Comparison of ENCODE assay signal across 1 mouse cellular context in genomic region chr1:160247473-160247872, GRCm38 (mm10).
A peak's percentile ranks its signal among the peaks of the same experiment; 100 is the strongest.
TF ChIP-seq lines count a peak whose summit lies in the region.

No protein-coding gene starts in this region.

TF ChIP-seq in CH12.LX, 34 proteins besides CTCF, POLR2A, EP300 and RAD21 (continued from another document):
- TF ChIP-seq ZMIZ1 (IDR thresholded peaks at IDR 0.05; ENCODE audit: low read depth, low read length) (no peak), MAZ (IDR thresholded peaks at IDR 0.05; ENCODE audit: low read depth, low read length) (no peak), USF2 (conservative IDR thresholded peaks at IDR 0.05; ENCODE audit: low read depth, low read length) (no peak; the same call in 1 of the 2 replicates), JUND (conservative IDR thresholded peaks at IDR 0.05; ENCODE audit: low read depth, low read length) (no peak), GABPA (IDR thresholded peaks at IDR 0.05; ENCODE audit: insufficient replicate concordance, low read depth, low read length) (no peak), ETS1 (conservative IDR thresholded peaks at IDR 0.05; ENCODE audit: low read depth, low read length) (peak; percentile 50)
